12 mouse cellular contexts compared by ENCODE assay signal in the genomic region with DNA sequence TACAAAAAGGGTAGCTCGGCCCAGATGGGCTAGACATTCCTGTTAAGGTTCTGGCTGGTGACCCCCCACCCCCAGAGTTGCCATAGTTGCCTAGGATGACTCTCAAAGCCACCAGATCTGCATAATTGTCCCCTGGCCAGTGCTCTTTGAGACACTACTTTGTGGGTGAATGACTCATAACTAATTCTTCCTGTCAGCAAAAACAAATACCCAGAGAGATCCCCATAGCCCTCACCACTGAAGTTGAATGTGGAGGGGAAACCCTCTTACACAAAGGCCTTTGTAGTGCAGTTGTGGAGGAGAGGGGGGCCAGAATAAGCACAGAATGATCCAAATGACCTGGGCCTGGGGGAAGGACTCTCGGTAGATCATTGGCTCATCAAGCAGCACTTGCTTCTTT. TPM values are rescaled to one million over a fixed set of nuclear protein-coding genes. Genes with fewer than 3 reads are reported as not detected.
DNase-seq lines count a peak whose midpoint lies in the region; ATAC-seq and TF ChIP-seq lines count a peak whose summit lies in the region.
"Had no signal": no experiment of that assay in that cellular context is flagged by ENCODE, and none has a peak within 500 bp of the region (broad histone marks: within the 10 kb centered on the region; RNA-seq: fewer than 3 reads in every experiment).

No protein-coding gene starts in this region.

- no peak for TF ChIP-seq CTCF in lung, embryonic 14.5 days (IDR thresholded peaks at IDR 0.05; ENCODE audit: low read depth)
- TF ChIP-seq CTCF in brain, embryonic 14.5 days (IDR thresholded peaks at IDR 0.05; ENCODE audit: borderline replicate concordance, extremely low read depth, insufficient read depth, insufficient read length), result no peak
- TF ChIP-seq CTCF in hindbrain, postnatal 0 days (IDR thresholded peaks at IDR 0.05; ENCODE audit: low read depth), result no peak

- H3K9me3 ChIP-seq in lung, embryonic 14.5 days (ENCODE audit: low read depth, low read length), result no peaks in the 10 kb centered on the region
- no peaks in the 10 kb centered on the region for H3K9me3 ChIP-seq in hindbrain, postnatal 0 days (ENCODE audit: low read length)
- H3K9me3 ChIP-seq: G1E; lung, embryonic 15.5 days had no signal

- H3K4me2 ChIP-seq in lung, embryonic 14.5 days, result no peak overlapping the region
- no peak overlapping the region for H3K4me2 ChIP-seq in hindbrain, postnatal 0 days (ENCODE audit: low read depth, low read length)
- H3K4me2 ChIP-seq: lung, embryonic 15.5 days had no signal

- no peak overlapping the region for H3K4me3 ChIP-seq in lung, embryonic 14.5 days (ENCODE audit: low read depth, low read length)
- no peak overlapping the region for H3K4me3 ChIP-seq in hindbrain, postnatal 0 days (ENCODE audit: low read length)
- H3K4me3 ChIP-seq: erythroblast, embryonic 14.5 days; lung, embryonic 15.5 days had no signal

- H3K4me1 ChIP-seq in lung, embryonic 14.5 days (ENCODE audit: insufficient read depth), result peaks cover 4% of the 10 kb centered on the region; the same call in 1 of the 2 replicates
- H3K4me1 ChIP-seq in hindbrain, postnatal 0 days (ENCODE audit: insufficient read depth, low read length), result no peaks in the 10 kb centered on the region

- WGBS in lung, embryonic 14.5 days, result 45% methylated on average over 2 of the region's 2 CpGs
- WGBS in hindbrain, postnatal 0 days, result 14% methylated on average over 2 of the region's 2 CpGs

- DNase-seq in lung, embryonic 14.5 days, result no peak
- no peak for DNase-seq in lung, postnatal 25 days (ENCODE audit: low spot score)
- DNase-seq in brain, embryonic 14.5 days (ENCODE audit: low read depth), result peak; percentile 11
- DNase-seq in hindbrain, postnatal 0 days (ENCODE audit: low spot score), result peak; percentile 6
- DNase-seq in retina, postnatal 1 day, result peak; percentile 91
- no peak for DNase-seq in layer of hippocampus, adult 11-12 months (ENCODE audit: low spot score)
- no peak for DNase-seq in gastrocnemius, adult 18-20 months (ENCODE audit: low spot score)
- DNase-seq: kidney, adult 18-20 months had no signal

- TF ChIP-seq POLR2A in brain, embryonic 14.5 days (IDR thresholded peaks at IDR 0.05; ENCODE audit: borderline replicate concordance, extremely low read depth, insufficient read depth, insufficient read length, poor library complexity, severe bottlenecking), result no peak

- peak; percentile 36; the same call in 1 of the 2 replicates for ATAC-seq in lung, embryonic 14.5 days (ENCODE audit: insufficient read depth)
- peak; percentile 76 for ATAC-seq in hindbrain, postnatal 0 days

- H3K36me3 ChIP-seq in lung, embryonic 14.5 days (ENCODE audit: insufficient read depth), result no peaks in the 10 kb centered on the region
- no peaks in the 10 kb centered on the region for H3K36me3 ChIP-seq in hindbrain, postnatal 0 days (ENCODE audit: insufficient read depth, low read length)
- H3K36me3 ChIP-seq: G1E; lung, embryonic 15.5 days had no signal

- H3K27ac ChIP-seq in lung, embryonic 14.5 days (ENCODE audit: low read depth), result no peak overlapping the region
- no peak overlapping the region for H3K27ac ChIP-seq in hindbrain, postnatal 0 days
- H3K27ac ChIP-seq: lung, embryonic 15.5 days had no signal

- no peak overlapping the region for H3K9ac ChIP-seq in lung, embryonic 14.5 days
- no peak overlapping the region for H3K9ac ChIP-seq in hindbrain, postnatal 0 days (replicated peaks; ENCODE audit: low read length)
- H3K9ac ChIP-seq: lung, embryonic 15.5 days had no signal

- no peaks in the 10 kb centered on the region for H3K27me3 ChIP-seq in lung, embryonic 14.5 days (ENCODE audit: insufficient read depth, low read length)
- H3K27me3 ChIP-seq in hindbrain, postnatal 0 days (ENCODE audit: insufficient read depth, low read length), result no peaks in the 10 kb centered on the region
- H3K27me3 ChIP-seq: lung, embryonic 15.5 days had no signal

RNA-seq across cellular contexts. Expression of a gene that starts 21.6 kb away (rescaled TPM):
- polyA plus RNA-seq in lung, embryonic 14.5 days (2014; fragmentation: Nextera tagmentation; extraction: Ambion mirVana), result 0.18 TPM in 1 of 2 replicates, not detected in the other
- 0.11 and 0.43 TPM in 2 replicates for polyA plus RNA-seq in brain, embryonic 14.5 days (2012; rRNA removed)
- total RNA-seq in hindbrain, postnatal 0 days (2014; rRNA removed), result not detected in 2 replicates
- polyA plus RNA-seq in hindbrain, postnatal 0 days (2015; fragmentation: Nextera tagmentation; extraction: Ambion mirVana), result not detected in 2 replicates
- not detected for total RNA-seq in gastrocnemius, adult 18-20 months (2021)
- polyA plus RNA-seq: erythroblast, embryonic 14.5 days; G1E had no signal

RNA-seq across cellular contexts. Expression of a gene that starts 55.1 kb away (rescaled TPM):
- polyA plus RNA-seq in lung, embryonic 14.5 days (2014; fragmentation: Nextera tagmentation; extraction: Ambion mirVana), result not detected in 2 replicates
- polyA plus RNA-seq in brain, embryonic 14.5 days (2012; rRNA removed), result 0.18 and 1.1 TPM in 2 replicates
- not detected in 2 replicates for total RNA-seq in hindbrain, postnatal 0 days (2014; rRNA removed)
- 0.16 TPM in 1 of 2 replicates, not detected in the other for polyA plus RNA-seq in hindbrain, postnatal 0 days (2015; fragmentation: Nextera tagmentation; extraction: Ambion mirVana)
- 1 to 10 TPM in 1 of 2 experiments, not detected in 1; 1.9 TPM for total RNA-seq in gastrocnemius, adult 18-20 months (2021)
- total RNA-seq: G1E had no signal
- polyA plus RNA-seq: erythroblast, embryonic 14.5 days; G1E; gonadal fat pad, adult 2 months; lung, embryonic 15.5 days had no signal

Comparison
In these comparisons a context has a peak if more than half of its experiments do, and no peak if none do; other contexts are left out.
1. DNase-seq: peak in brain, embryonic 14.5 days (single experiment), hindbrain, postnatal 0 days (single experiment) and retina, postnatal 1 day (single experiment); none in lung, embryonic 14.5 days (single experiment), lung, postnatal 25 days (single experiment), layer of hippocampus, adult 11-12 months (single experiment) and gastrocnemius, adult 18-20 months (single experiment).